ENCODE assay signal across 8 mouse cellular contexts in genomic region chr14:78537551-78537950, GRCm38 (mm10). TPM values are rescaled to one million over a fixed set of nuclear protein-coding genes. Genes with fewer than 3 reads are reported as not detected.
DNase-seq lines count a peak whose midpoint lies in the region; ATAC-seq and TF ChIP-seq lines count a peak whose summit lies in the region.

No protein-coding gene starts in this region.

- peaks cover 25% of the 10 kb centered on the region for H3K4me1 ChIP-seq in kidney, embryonic 15.5 days
- H3K4me1 ChIP-seq in hindbrain, embryonic 11.5 days (replicated peaks; ENCODE audit: control insufficient read depth, insufficient read depth, low read length), result 0 out of 2 replicates have a peak, but pooled peaks cover 5% of the 10 kb centered on the region
- H3K4me1 ChIP-seq in olfactory bulb, adult 2 months (ENCODE audit: control insufficient read depth, insufficient read depth, low read length), result peaks cover 3% of the 10 kb centered on the region; the same call in 1 of the 2 replicates

- H3K9me3 ChIP-seq in kidney, embryonic 15.5 days (replicated peaks), result no peaks in the 10 kb centered on the region
- no peaks in the 10 kb centered on the region for H3K9me3 ChIP-seq in hindbrain, embryonic 11.5 days (ENCODE audit: control insufficient read depth, low read length)

- TF ChIP-seq CTCF in olfactory bulb, adult 2 months (IDR thresholded peaks at IDR 0.05; ENCODE audit: insufficient read depth, low read depth, low read length), result no peak

- peak overlapping the region; percentile 95; the same call in 1 of the 2 replicates for H3K4me3 ChIP-seq in kidney, embryonic 15.5 days (replicated peaks)
- H3K4me3 ChIP-seq in hindbrain, embryonic 11.5 days (ENCODE audit: low read depth, low read length), result peak overlapping the region; percentile 87
- peak overlapping the region; percentile 66; the same call in 1 of the 2 replicates for H3K4me3 ChIP-seq in olfactory bulb, adult 2 months (ENCODE audit: insufficient read depth, low read depth, low read length)

- no peak for TF ChIP-seq POLR2A in olfactory bulb, adult 2 months (IDR thresholded peaks at IDR 0.05; ENCODE audit: insufficient read depth, low read depth, low read length)

- intact Hi-C loops in left cerebral cortex, postnatal 25 days (cut with DNase I), result no loop called here

- no peaks in the 10 kb centered on the region for H3K27me3 ChIP-seq in kidney, embryonic 15.5 days
- no peaks in the 10 kb centered on the region for H3K27me3 ChIP-seq in hindbrain, embryonic 11.5 days (ENCODE audit: control insufficient read depth, insufficient read depth, low read length)

- ATAC-seq in kidney, embryonic 15.5 days (replicated peaks; ENCODE audit: low FRiP score), result no peak
- no peak for ATAC-seq in hindbrain, embryonic 11.5 days (ENCODE audit: low FRiP score)

- no peak for DNase-seq in kidney, adult 11 months
- peak; percentile 77 for DNase-seq in cerebellum, adult 9-10 months
- no peak for DNase-seq in hindbrain, embryonic 11.5 days (ENCODE audit: low spot score)
- DNase-seq in left cerebral cortex, postnatal 25 days (ENCODE audit: low spot score in 2 of 2), result peak; percentile 32 to 46
- DNase-seq in adrenal gland, adult 8-10 months, result no peak
- DNase-seq in thymus, postnatal 36 days, result no peak

- no peaks in the 10 kb centered on the region for H3K36me3 ChIP-seq in kidney, embryonic 15.5 days
- H3K36me3 ChIP-seq in hindbrain, embryonic 11.5 days (ENCODE audit: control insufficient read depth, insufficient read depth, low read length), result no peaks in the 10 kb centered on the region

- 38% methylated on average over 6 of the region's 6 CpGs for WGBS in kidney, embryonic 15.5 days
- 39% methylated on average over 6 of the region's 6 CpGs for WGBS in hindbrain, embryonic 11.5 days
- 12% methylated on average over 6 of the region's 6 CpGs for WGBS in olfactory bulb, adult 2 months

- H3K9ac ChIP-seq in kidney, embryonic 15.5 days, result no peak overlapping the region
- peak overlapping the region; percentile 59; the same call in 1 of the 2 replicates for H3K9ac ChIP-seq in hindbrain, embryonic 11.5 days (ENCODE audit: low read depth, low read length)

- H3K27ac ChIP-seq in kidney, embryonic 15.5 days, result peak overlapping the region; percentile 93
- no peak overlapping the region for H3K27ac ChIP-seq in hindbrain, embryonic 11.5 days (ENCODE audit: low read depth, low read length)
- H3K27ac ChIP-seq in olfactory bulb, adult 2 months (ENCODE audit: insufficient read depth, low read depth, low read length), result peak overlapping the region; percentile 98

- H3K4me2 ChIP-seq in kidney, embryonic 15.5 days, result peak overlapping the region; percentile 75
- H3K4me2 ChIP-seq in hindbrain, embryonic 11.5 days (replicated peaks; ENCODE audit: low read depth, low read length), result peak overlapping the region; percentile 61; the same call in 1 of the 2 replicates

RNA-seq across cellular contexts. Expression of gene Akap11, which starts 0.9 kb away (rescaled TPM):
- polyA plus RNA-seq in kidney, embryonic 15.5 days (2015; fragmentation: Nextera tagmentation; extraction: Ambion mirVana), result 20.0 and 20.2 TPM in 2 replicates
- 21.9 and 25.7 TPM in 2 replicates for polyA plus RNA-seq in hindbrain, embryonic 11.5 days (2014; fragmentation: Nextera tagmentation; extraction: Ambion mirVana)
- 100 to 1,000 TPM; 174 to 182 TPM for total RNA-seq in left cerebral cortex, postnatal 25 days (2021)
- polyA plus RNA-seq in olfactory bulb, adult 2 months (2012; ENCODE audit: insufficient read depth, insufficient read length, low replicate concordance, missing spikeins), result 69.6 TPM in 1 of 2 replicates, not detected in the other
- 10 to 100 TPM; 53.8 to 63.1 (median 59.4) TPM for total RNA-seq in adrenal gland, adult 8-10 months (2022)

Comparison
In these comparisons a context has a peak if more than half of its experiments do, and no peak if none do; other contexts are left out.
1. DNase-seq: peak in cerebellum, adult 9-10 months (single experiment) and left cerebral cortex, postnatal 25 days (2 of 2); none in kidney, adult 11 months (single experiment), hindbrain, embryonic 11.5 days (single experiment), adrenal gland, adult 8-10 months (single experiment) and thymus, postnatal 36 days (0 of 2).
2. Peak in every context shown above with its lines, with median percentiles within 50 percentile points of each other: H3K4me3 ChIP-seq.